8 mouse cellular contexts compared by ENCODE assay signal in the genomic region with DNA sequence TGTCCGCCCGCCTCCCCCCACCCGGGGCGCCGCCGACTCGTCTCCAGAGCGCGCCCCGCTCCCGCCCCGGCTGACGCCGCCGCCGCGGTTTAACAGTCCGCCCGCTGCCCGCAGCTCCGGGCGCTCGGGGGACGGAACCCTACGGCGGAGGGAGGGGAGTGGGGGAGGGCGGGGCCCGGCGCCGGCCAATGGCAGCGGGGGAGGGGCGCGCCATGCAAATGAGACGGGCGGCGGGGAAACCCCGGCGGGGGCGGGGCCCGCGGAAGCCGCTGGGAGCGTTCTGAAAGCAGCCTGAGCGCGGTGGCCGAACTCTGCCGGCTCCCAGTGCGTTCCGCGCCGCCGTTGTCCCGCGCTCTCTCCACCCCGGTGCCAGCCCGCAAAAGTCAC. TPM values are rescaled to one million over a fixed set of nuclear protein-coding genes. Genes with fewer than 3 reads are reported as not detected.
DNase-seq lines count a peak whose midpoint lies in the region; ATAC-seq lines count a peak whose summit lies in the region.

Kansl1l (minus strand) TSS at position 110 of the 387 bp plus-strand sequence.

- WGBS in intestine, embryonic 14.5 days = under 1% methylated on average over 43 of the region's 56 CpGs

- H3K27ac ChIP-seq in intestine, embryonic 14.5 days (ENCODE audit: low read depth) = peak within 1 kb of the TSS; percentile 95

- ATAC-seq in intestine, embryonic 14.5 days (replicated peaks; ENCODE audit: low FRiP score, low TSS enrichment, low read depth) = peak; percentile 89
- peak; percentile 49 for ATAC-seq in megakaryocyte progenitor cell, adult 5-6 weeks (replicated peaks; ENCODE audit: poor library complexity)

- H3K36me3 ChIP-seq in intestine, embryonic 14.5 days (ENCODE audit: control insufficient read depth, insufficient read depth, low read length) = no peaks in the 10 kb centered on the region

- no peaks in the 10 kb centered on the region for H3K27me3 ChIP-seq in intestine, embryonic 14.5 days (replicated peaks; ENCODE audit: control insufficient read depth, insufficient read depth, low read length)

- intact Hi-C loops in gastrocnemius, postnatal 14 days (cut with DNase I; ENCODE audit: low total_unique reads) = no loop called here
- intact Hi-C loops in left cerebral cortex, postnatal 10 days (cut with DNase I) = loop anchor here (10.0 kb wide), 1 partner anchor 113 kb away; the partner anchor contains the start of gene Rpe

- no peaks in the 10 kb centered on the region for H3K9me3 ChIP-seq in intestine, embryonic 14.5 days (ENCODE audit: control insufficient read depth, low read length)

- peak; percentile 95 to 97 for DNase-seq in adrenal gland, adult 18-20 months (ENCODE audit: low spot score in 2 of 2)
- DNase-seq in embryo, embryonic 10.5 days (ENCODE audit: low spot score) = peak; percentile 93
- peak; percentile 97 for DNase-seq in gastrocnemius, postnatal 14 days
- DNase-seq in intestine, embryonic 14.5 days (ENCODE audit: low spot score) = peak; percentile 95
- DNase-seq in left cerebral cortex, postnatal 10 days (ENCODE audit: extremely low spot score in 1 of 2, low spot score in 2 of 2) = peak; percentile 90 to 98
- DNase-seq in right cerebral cortex, postnatal 10 days (ENCODE audit: low spot score in 2 of 2) = peak; percentile 95
- DNase-seq in urinary bladder, postnatal 14 days (ENCODE audit: low spot score) = peak; percentile 96

- H3K4me3 ChIP-seq in intestine, embryonic 14.5 days (ENCODE audit: low read depth, low read length) = peak within 1 kb of the TSS; percentile 83

- H3K4me1 ChIP-seq in intestine, embryonic 14.5 days (replicated peaks; ENCODE audit: control insufficient read depth, insufficient read depth, low read length) = peaks cover 13% of the 10 kb centered on the region

- H3K9ac ChIP-seq in intestine, embryonic 14.5 days (ENCODE audit: low read length) = peak within 1 kb of the TSS; percentile 87

- H3K4me2 ChIP-seq in intestine, embryonic 14.5 days (ENCODE audit: low read length) = peak within 1 kb of the TSS; percentile 59

RNA-seq across cellular contexts. Expression of gene Kansl1l, which starts in this region (rescaled TPM):
- total RNA-seq in adrenal gland, adult 18-20 months (2021) = 10 to 100 TPM; 16.4 to 17.5 TPM
- total RNA-seq in gastrocnemius, postnatal 14 days (2021) = 10 to 100 TPM; 17.2 to 18.8 TPM
- polyA plus RNA-seq in intestine, embryonic 14.5 days (2014; fragmentation: Nextera tagmentation; extraction: Ambion mirVana) = 13.4 and 14.2 TPM in 2 replicates
- total RNA-seq in left cerebral cortex, postnatal 10 days (2021) = 10 to 100 TPM in 1 of 2 experiments, 1 to 10 TPM in 1; 9.5 to 12.1 TPM
- 36.7 and 45.4 TPM in 2 replicates for total RNA-seq in megakaryocyte progenitor cell, adult 5-6 weeks (2015)
- 24.2 and 28.1 TPM in 2 replicates for total RNA-seq in megakaryocyte progenitor cell, adult 5-6 weeks (2017)

Comparison
In these comparisons a context has a peak if more than half of its experiments do, and no peak if none do; other contexts are left out.
1. Peak in every context shown above with its lines: DNase-seq, ATAC-seq, H3K4me3 ChIP-seq and H3K27ac ChIP-seq.